Mouse (Mus musculus) T-helper 17 cell (primary cell): ENCODE measurements around the gene Mthfd2l.

Experiments used
- in situ Hi-C, 2 experiments: fragments of 300-600 bp; cut with MboI, MseI; formaldehyde crosslinking; loops; 1 replicate in 1 of 2; 2 replicates in 1 of 2; pipeline ENCODE4 v1.15.1; 2025; ENCODE audit warnings: high pct_unique_total_duplicates in 2 of 2

Mthfd2l gene

DNA sequence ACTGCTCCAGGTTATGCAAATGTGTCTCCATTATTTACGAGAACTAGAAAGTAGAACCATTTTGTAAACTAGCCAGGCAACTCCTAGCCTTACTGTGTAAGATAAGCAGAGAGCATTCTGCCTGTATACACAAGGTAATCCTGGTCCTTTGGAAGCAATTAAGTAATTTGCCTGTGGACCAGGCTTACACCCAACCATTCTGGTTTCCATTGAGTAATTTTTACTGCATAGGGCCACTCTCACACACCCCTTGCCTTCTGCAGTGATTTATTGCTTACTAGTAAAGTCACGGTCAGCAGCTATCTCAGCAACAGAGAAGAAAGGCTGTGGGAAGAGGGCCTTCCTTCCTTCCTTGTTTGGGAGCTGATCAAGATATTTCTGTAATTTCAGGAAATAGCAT is 5.8 kb downstream of the Mthfd2l start:
- in situ Hi-C loops, result loop anchor here in 1 of 2 experiments (25.0 kb wide), 2 partner anchors 549 to 1201 kb away; partner anchors contain the start of gene Uso1

GRCm38 (mm10) chr5:90945453-90945852 is 14.5 kb downstream of the Mthfd2l start:
- in situ Hi-C loops, result loop anchor here (5.0 to 25.0 kb wide), 3 partner anchors 362 to 1192 kb away; partner anchors contain the start of gene Uso1 (in 1 of the 2)

- in situ Hi-C loops, result loop anchor here (5.0 to 25.0 kb wide), 3 partner anchors 358 to 1188 kb away; partner anchors contain the start of gene Uso1 (in 1 of the 2)
Measured at GRCm38 (mm10) chr5:90949499-90949898, 18.6 kb downstream of the Mthfd2l start.

DNA sequence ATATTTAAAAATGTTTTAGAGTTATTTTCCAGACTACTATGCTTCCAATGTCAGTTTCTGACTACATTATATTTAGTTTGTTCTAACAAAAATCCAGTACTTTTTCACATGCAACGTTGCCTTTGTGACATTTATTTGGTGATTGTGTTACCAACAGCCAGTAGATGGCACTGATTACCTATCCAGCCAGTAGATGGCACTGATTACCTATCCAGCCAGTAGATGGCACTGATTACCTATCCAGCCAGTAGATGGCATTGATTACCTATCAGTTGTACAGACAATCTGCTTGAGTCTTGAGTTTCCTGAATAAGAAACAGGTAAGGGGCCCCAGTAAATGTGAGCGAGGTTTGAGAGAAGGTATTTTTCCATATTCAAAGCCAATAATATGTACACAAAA is 20.6 kb downstream of the Mthfd2l start:
- in situ Hi-C loops, result no loop called here

- in situ Hi-C loops, result no loop called here
Measured at GRCm38 (mm10) chr5:90952731-90953481, 22.0 kb downstream of the Mthfd2l start.

DNA sequence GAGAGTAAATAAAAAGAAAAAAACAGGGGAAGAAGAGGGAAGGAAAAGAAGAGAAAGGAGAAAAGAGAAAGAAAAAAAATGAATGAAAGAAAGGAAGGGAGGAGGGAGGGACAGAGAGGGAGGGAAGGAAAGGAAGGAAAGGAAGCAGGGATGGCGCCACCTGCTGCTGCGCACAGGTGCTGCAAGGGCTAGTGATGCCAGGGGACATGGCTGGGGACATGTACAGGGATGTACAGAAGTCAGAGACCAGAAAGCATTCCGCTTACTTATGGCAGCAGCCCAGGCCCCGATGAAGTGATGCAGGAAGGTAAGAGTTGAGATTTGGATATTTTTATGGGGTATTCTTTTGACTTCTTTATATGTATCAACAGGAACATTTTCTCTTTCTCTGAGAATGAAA is 33.4 kb downstream of the Mthfd2l start:
- in situ Hi-C loops, result loop anchor here in 1 of 2 experiments (10.0 kb wide), 1 partner anchor 1150 kb away; no protein-coding TSS in a partner anchor

DNA sequence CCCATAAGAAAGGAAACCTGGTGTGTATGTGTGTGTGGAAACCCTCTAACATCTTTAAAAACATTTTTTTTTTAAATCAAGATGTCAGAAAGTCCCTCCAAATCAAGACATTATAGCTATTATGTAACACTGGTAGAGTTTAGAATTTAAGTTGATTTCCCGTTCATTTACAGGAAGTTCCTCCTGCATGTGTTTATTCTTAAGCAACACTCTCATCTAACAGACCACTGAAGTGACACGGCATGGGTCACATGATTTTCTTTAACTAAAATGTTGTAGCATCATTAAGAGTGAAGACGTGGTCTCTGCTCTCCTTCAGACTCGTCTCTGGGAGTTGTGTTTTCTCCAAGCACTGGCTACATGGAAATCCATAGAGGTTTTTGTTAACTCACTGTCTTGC is 33.8 kb downstream of the Mthfd2l start:
- in situ Hi-C loops, result loop anchor here in 1 of 2 experiments (10.0 kb wide), 1 partner anchor 1150 kb away; no protein-coding TSS in a partner anchor

DNA sequence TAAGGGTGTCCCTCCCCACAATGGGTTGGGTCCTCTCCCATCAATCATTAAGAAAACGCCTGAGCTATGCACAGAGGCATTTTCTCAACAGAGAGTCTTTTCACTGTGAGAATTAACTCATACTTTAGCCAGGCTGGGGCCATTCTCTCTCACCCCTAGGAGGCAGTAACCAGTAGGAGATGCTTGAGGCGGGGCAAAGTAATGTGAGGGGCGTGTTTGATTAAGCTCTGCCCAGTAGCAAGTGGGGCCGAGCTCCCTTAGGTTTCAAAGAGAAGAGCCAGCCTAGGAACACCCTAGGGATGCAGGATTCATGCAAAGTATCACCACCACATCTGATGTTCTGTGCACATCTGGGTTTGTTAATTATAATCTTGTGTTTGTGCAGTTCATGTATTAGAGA is 34.5 kb downstream of the Mthfd2l start:
- in situ Hi-C loops, result loop anchor here in 1 of 2 experiments (10.0 kb wide), 1 partner anchor 1149 kb away; no protein-coding TSS in a partner anchor

DNA sequence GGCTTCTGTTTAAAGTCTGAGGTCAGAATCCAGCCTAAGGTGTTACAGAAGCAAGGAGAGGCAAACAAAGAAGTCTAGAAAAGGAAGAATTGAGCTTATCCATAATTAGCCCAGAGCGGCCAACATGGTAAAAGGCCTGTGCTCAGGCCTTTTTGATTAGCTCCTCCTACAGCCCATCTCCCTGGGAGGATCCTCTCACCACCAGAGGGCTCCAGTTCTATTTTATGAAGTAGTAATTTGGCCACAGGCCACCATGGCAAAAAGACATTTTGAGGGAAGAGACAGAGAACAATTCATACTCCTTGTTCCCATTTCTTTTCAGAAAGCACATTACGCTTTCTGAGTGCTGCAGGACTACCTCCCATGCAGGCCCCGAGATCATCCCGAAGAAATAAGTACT is 46.3 kb downstream of the Mthfd2l start:
- in situ Hi-C loops, result loop anchor here in 1 of 2 experiments (10.0 kb wide), 1 partner anchor 328 kb away; no protein-coding TSS in a partner anchor

DNA sequence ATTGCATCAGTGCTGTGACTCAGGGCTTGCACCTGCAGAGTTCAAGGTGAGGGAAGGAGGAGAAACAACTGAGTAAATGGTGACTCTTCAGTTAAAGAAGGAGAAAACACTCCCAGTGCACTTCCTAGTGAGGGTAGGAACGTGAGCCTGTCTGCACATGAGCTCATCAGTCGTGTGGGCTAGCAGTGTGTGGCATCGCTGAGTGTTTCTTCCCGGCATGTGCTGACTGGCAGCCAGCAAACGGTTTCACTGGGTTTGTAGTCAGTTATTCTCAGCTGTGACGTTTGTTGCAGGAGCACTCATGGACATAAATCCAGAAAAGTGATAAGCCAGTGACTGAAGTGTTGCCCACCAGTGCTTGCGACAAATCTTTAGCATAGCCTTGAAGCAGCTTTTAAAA is 49.4 kb downstream of the Mthfd2l start:
- in situ Hi-C loops, result no loop called here

- in situ Hi-C loops, result no loop called here
Measured at GRCm38 (mm10) chr5:90987605-90988004, 56.7 kb downstream of the Mthfd2l start.

DNA sequence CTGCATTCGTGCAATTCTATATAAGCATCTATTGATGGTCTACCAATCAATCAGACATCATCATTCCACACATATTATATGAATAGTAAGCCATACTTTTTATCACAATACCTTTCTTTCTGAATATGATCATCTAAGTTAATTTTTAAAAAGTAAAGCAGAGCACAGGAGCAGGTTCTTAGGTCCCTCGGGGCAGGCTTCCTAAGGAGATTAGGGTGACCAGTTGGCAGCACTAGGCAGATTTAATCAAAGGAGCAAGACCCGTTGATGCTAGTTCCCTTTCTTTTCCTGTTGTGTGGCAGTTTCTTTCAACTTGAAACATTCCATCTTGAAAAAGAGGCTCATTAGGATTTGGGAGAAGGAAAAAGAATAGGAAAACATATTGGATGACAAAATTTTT is 57.2 kb downstream of the Mthfd2l start:
- in situ Hi-C loops, result no loop called here

DNA sequence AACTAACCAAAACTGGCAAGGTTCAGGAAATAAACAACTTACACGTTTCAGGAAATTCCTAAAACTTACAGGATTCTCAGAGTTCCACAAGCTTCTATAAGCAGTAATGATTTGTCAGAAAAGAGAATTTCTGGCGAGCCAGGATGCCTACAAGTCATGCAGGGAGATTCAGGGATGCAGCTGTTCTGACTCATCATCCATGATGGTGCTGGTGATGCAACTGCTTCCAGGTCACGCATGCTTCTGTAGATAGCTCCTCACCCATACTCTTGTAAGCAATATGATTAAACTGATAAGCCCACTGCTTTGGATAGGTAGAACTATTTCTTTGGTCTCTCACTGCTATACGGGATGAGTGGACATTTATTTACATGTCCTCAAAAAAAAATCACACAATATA is 57.7 kb downstream of the Mthfd2l start:
- in situ Hi-C loops, result no loop called here

DNA sequence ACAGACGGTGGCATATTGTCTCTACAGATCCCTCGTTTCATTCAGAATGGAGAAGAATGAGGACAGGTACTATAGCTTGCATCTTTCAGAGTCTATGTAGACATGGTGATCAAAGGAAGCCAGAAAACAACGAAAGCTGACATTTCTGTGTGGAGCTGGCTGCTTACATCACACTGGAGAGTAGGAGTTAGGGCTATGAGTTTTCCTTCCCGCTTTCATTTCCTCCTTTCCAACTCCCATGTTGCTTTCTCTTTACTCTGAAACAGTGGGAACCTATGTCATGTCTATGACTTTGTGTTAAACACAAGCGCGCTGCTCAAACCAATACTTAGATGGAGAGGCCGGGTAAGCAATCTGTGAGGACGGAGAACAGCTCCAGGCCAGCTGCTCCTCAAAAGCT is 69.0 kb downstream of the Mthfd2l start:
- in situ Hi-C loops, result no loop called here

GRCm38 (mm10) chr5:91015216-91015615 is 84.3 kb downstream of the Mthfd2l start:
- in situ Hi-C loops, result no loop called here

DNA sequence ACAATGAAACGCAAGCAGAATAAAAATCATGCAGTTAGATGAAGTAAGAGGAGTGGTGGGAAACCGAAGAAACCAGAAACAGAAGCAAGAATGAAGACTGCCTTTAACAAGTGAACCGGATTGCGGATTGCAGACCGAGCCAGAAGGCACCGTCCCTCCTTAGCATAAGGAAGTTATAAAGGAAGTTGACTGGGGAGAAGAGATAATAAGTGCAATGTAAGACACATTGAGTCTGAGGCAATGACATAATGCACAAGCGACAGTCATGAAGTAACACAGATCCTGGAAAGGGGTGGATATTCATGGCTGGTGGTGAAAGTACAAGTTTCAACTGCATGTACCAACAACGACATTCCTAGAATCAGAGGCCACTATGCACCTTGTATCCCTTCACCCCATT is 92.2 kb downstream of the Mthfd2l start:
- in situ Hi-C loops, result no loop called here

DNA sequence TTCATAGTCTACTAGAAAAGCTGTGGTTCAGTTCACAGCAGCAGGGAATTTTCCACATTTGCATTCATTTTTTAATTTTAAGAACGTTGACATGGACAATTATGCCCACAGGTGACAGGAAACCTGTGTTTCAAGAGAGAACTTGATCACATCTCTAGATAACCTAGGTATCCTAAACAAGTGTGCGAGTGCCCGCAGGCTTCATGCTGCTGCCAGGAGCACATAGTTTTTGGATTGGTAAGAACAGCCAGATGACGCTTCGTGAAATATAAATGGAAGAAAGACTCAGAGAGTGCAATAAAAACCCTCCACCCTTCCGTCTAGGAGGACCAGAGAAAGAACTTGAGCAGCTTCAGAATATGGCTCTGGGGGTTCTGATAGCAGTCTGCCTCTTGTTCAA is 96.2 kb downstream of the Mthfd2l start, which contains the start of gene Epgn:
Epgn (plus strand) TSS at position 301 of the 400 bp plus-strand sequence.
- in situ Hi-C loops, result no loop called here

GRCm38 (mm10) chr5:91027840-91028239 is 96.9 kb downstream of the Mthfd2l start:
- in situ Hi-C loops, result no loop called here

DNA sequence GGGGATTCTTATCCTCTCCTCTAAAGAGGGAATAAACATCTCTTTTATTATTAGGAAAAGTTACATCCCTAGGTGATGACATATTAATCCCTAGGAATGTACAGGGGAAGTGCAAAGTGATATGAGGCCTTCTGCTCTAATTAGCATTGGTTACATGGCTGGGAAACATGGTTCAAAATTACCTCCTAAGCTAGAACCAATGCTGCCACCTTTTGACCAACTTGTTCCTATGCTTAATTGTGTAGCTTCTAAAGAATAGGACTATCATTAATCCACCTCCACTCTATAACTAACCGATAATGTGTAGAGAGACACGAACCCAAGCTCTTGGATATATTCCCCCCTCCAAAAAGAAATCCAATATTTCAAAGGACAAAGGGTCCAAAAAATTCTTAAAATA is 99.7 kb downstream of the Mthfd2l start:
- in situ Hi-C loops, result no loop called here

DNA sequence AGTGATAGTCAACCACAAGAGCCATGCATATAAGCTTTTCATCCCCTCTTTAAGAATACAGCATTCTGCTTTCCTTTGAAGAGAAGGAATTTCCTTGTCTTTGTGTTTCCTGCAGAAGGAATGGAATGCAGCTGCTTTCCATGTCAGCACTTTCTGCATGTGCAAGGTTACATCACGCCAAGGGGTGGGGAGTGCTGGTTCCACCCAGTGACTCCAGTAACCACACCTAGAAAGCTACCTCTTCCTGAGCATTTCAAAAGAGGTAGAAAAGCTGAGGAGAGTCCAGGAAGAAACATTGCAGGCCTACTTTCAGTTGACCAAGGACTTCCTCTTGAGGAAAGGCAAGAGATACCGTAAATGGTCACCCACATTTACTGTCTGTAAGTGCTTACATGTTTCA is 104.4 kb downstream of the Mthfd2l start:
- in situ Hi-C loops, result loop anchor here (5.0 kb wide), 2 partner anchors 87 to 272 kb away; no protein-coding TSS in a partner anchor

DNA sequence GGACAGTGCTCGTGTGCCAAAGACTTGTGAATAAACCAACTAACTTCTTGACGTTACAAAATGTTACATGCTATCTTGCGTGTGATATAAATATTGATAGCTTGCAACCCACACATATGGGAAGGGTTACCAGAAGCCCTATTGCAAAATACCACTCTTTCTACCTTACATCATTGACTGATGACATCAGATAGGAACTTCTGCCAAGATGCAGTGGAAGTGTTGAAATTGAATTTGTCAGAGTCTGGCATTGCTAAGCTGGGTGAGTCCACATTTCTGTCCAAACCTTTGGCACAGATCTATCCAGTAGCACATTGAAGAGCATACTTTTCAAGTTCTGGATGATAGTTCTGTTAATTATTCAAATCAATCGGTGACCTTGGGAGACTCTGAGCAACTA is 105.7 kb downstream of the Mthfd2l start:
- in situ Hi-C loops, result loop anchor here (5.0 kb wide), 2 partner anchors 86 to 271 kb away; no protein-coding TSS in a partner anchor

- in situ Hi-C loops, result loop anchor here (5.0 kb wide), 2 partner anchors 85 to 270 kb away; no protein-coding TSS in a partner anchor
Measured at GRCm38 (mm10) chr5:91037756-91038155, 106.8 kb downstream of the Mthfd2l start.

DNA sequence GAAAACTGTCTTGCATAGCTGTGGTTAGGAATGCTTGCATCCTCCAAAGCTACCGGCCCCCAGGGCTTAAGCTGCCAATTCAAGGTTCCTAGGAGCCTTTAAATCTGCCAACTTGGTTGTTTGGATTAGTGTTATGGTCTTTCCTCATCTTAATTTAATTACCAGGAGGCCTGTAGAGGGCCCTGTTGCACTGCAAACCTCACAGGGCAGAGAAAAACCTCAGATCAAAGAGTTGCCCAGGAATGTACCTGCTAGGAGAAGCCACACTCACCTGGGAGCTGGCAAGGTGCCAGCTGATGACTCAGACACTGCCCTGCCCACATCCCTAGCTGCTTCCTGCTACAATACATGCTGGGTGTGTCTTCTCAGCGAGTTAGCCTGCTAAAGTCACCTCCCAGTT is 107.6 kb downstream of the Mthfd2l start:
- in situ Hi-C loops, result loop anchor here (5.0 kb wide), 2 partner anchors 84 to 269 kb away; no protein-coding TSS in a partner anchor
